In genomic region chrX:107012615-107013014, GRCm38 (mm10) we compare ENCODE assay signal across 18 mouse cellular contexts.
"Had no signal": no experiment of that assay in that cellular context is flagged by ENCODE, and none has a peak within 500 bp of the region (broad histone marks: within the 10 kb centered on the region; RNA-seq: fewer than 3 reads in every experiment).

No protein-coding gene starts in this region.

- H3K36me3 ChIP-seq: kidney, embryonic 15.5 days; liver, embryonic 15.5 days; neural tube, embryonic 15.5 days; stomach, embryonic 15.5 days had no signal

- ATAC-seq: intestine, embryonic 16.5 days; lung, postnatal 0 days; midbrain, embryonic 16.5 days had no signal

- H3K4me2 ChIP-seq: kidney, embryonic 15.5 days; liver, embryonic 11.5 days; liver, embryonic 15.5 days; midbrain, embryonic 11.5 days; neural tube, embryonic 15.5 days; stomach, embryonic 15.5 days had no signal

- H3K27me3 ChIP-seq: kidney, embryonic 15.5 days; liver, embryonic 15.5 days; neural tube, embryonic 15.5 days; stomach, embryonic 15.5 days had no signal

- DNase-seq: kidney, adult 2 months; kidney, postnatal 25 days; left cerebral cortex, postnatal 4 days; lung, adult 2 months; retina, postnatal 1 day; right cerebral cortex, postnatal 4 days; spleen, adult 18-20 months; thymus, postnatal 4 days had no signal

- H3K9me3 ChIP-seq: kidney, embryonic 15.5 days; liver, embryonic 15.5 days; megakaryocyte, embryonic 14.5 days; neural tube, embryonic 15.5 days; stomach, embryonic 15.5 days had no signal

- H3K27ac ChIP-seq: kidney, embryonic 15.5 days; liver, embryonic 15.5 days; neural tube, embryonic 15.5 days; stomach, embryonic 15.5 days had no signal

- H3K4me3 ChIP-seq: kidney, embryonic 15.5 days; liver, embryonic 15.5 days; megakaryocyte, embryonic 14.5 days; neural tube, embryonic 15.5 days; stomach, embryonic 15.5 days had no signal

- H3K4me1 ChIP-seq: kidney, embryonic 15.5 days; liver, embryonic 15.5 days; megakaryocyte, embryonic 14.5 days; neural tube, embryonic 15.5 days; stomach, embryonic 15.5 days had no signal

- H3K9ac ChIP-seq: kidney, embryonic 15.5 days; liver, embryonic 15.5 days; neural tube, embryonic 15.5 days; stomach, embryonic 15.5 days had no signal
